Mouse (Mus musculus): ENCODE measurements around the gene Map4. TPM values are rescaled to one million over a fixed set of nuclear protein-coding genes. Genes with fewer than 3 reads are reported as not detected.

Map4 gene
- total RNA-seq, 2 experiments from 2014 or later: 578 to 579 TPM

DNA sequence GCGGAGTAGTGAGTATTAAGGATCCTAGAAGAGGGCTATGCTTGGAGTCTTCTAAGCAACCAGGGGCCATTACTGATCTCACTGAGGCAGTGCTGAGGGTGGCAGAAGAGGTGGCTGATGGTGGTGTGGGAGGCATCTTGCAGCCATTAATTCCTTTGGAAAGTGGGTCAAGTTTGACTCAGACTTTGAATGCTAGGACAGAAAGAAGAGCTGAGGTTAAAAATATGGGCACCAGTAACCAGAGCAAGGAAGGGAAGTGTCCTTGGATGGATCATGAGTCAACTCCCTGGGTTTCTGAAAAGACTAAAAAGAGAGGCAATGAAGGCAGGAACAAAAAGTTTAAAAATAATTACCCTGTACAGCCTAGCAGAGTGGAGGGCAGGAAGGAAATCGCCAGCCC is 107.2 kb downstream of the Map4 start:
- H3K4me3 ChIP-seq: no peak overlapping the region
- no peak for TF ChIP-seq CTCF (conservative IDR thresholded peaks at IDR 0.05)
- peak overlapping the region; percentile 73 for H3K27ac ChIP-seq
- DNase-seq (ENCODE audit: low spot score in 2 of 2): no peak

DNA sequence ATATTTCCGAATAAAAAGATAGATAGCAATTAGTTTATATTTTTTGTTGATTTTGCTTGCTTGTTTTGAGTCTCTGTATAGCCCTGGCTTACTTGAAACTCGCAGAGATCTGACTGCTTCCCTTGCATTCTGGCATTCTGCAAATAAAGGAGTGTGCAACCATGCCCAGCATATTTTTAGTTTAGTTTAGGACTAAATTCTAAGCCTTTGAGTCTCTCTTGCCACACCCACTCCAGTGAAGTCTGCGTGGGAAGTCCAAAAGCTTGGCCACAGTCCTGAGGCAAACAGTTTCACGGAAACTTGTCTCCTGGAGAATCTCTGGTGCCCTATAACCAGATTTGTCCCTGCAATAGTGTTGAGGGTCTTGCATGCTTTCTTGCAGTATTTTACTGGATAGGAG is 113.1 kb downstream of the Map4 start:
- Histone ChIP-seq H3K4me3 (no peak overlapping the region), H3K27ac (no peak overlapping the region)
- DNase-seq (ENCODE audit: low spot score in 2 of 2): no peak
- no peak for TF ChIP-seq CTCF (conservative IDR thresholded peaks at IDR 0.05)

DNA sequence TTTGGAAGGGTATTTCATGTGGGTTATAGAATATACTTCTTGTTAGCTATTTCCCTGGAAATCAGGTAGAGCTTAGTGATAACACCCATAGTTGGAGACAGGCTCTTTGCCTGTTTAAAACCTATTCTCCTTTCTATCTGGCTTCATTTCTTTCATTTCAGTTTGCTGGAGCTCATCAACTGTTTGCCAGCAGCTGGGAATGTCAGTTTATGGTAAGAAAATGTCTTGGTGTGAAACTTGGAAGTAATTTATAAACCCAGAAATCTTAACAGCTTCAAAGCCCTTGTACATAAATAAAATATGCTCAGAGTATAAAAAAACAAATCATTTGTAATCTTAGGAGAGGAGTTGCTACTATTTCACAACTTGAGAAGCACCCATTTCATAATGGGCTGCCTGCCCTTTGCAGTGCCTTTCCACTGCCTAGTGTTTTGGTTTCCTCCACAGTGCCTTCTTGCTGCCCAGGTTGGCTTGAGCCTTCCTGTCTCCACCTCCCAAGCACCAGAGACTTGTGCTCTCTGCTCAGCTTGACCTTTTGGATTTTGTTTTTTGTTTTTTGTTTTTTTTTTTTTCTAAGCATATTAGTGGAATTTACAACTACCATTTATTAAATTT is 114.6 kb downstream of the Map4 start:
- no peak for TF ChIP-seq CTCF (conservative IDR thresholded peaks at IDR 0.05)
- Histone ChIP-seq H3K27ac (no peak overlapping the region; the same call in 1 of the 2 replicates), H3K4me3 (no peak overlapping the region)
- no peak for DNase-seq (ENCODE audit: low spot score in 2 of 2)

DNA sequence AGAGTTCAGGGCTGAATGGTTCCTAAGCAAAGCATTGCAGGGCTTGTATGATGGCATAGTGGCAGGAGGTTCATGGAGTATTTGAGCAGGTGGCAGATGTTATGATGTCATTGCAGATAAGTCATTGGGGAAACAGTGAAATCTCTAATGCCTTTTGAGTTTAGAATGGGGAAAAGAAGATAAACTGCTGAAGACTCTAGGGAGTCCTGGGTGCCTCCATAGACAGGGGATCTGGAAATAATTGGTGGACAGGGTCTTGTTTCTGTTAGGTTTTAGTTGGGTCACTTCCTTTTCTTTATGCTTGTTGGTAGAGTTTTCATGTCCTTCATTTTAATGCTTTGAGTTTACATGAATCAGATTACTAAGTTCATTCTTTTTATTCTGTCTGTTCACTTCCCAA is 116.0 kb downstream of the Map4 start:
- DNase-seq (ENCODE audit: low spot score in 2 of 2): no peak
- Histone ChIP-seq H3K27ac (peak overlapping the region; percentile 58), H3K4me3 (no peak overlapping the region)
- no peak for TF ChIP-seq CTCF (conservative IDR thresholded peaks at IDR 0.05)

DNA sequence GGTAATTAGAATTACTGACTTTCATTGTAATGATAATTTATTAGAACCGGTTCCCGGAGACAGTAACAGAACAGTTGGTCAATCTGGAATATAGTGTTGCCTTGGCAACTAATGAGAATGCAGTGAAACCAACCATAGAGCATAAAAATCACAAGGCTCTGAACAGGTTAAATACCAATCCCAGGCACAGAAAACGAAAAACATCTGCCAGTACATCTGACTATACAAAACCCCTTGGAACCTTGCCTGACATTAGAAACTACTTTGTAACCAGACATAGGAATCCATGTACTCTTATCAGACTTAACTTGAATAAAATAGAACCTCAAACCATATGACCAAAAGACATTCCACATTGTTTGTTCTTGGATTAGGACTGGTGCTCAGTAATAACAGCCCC is 116.6 kb downstream of the Map4 start:
- Histone ChIP-seq H3K4me3 (no peak overlapping the region), H3K27ac (peak overlapping the region; percentile 58)
- TF ChIP-seq CTCF (conservative IDR thresholded peaks at IDR 0.05): no peak
- no peak for DNase-seq (ENCODE audit: low spot score in 2 of 2)

DNA sequence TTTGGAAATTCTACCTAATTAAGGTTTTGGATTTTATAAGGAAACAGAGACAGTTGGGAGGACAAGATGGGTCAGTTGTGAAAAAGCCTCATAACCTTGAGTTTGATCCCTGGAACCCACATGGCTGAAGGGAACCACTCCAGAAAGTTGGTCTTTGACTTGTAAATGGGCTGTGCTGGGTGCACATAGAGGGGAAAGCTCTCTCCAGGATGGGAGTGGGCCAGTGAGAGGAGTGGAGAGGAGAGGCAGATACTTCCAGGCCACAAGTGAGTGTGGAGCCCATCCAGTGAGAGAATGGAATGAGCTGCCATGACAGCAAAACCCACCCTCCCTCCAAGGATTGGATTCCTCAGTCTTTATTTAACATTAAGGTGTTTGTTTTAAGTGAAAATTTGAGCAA is 119.9 kb downstream of the Map4 start:
- Histone ChIP-seq H3K4me3 (peak overlapping the region; percentile 64), H3K27ac (peak overlapping the region; percentile 97)
- no peak for TF ChIP-seq CTCF (conservative IDR thresholded peaks at IDR 0.05)
- DNase-seq (ENCODE audit: low spot score in 2 of 2): no peak

DNA sequence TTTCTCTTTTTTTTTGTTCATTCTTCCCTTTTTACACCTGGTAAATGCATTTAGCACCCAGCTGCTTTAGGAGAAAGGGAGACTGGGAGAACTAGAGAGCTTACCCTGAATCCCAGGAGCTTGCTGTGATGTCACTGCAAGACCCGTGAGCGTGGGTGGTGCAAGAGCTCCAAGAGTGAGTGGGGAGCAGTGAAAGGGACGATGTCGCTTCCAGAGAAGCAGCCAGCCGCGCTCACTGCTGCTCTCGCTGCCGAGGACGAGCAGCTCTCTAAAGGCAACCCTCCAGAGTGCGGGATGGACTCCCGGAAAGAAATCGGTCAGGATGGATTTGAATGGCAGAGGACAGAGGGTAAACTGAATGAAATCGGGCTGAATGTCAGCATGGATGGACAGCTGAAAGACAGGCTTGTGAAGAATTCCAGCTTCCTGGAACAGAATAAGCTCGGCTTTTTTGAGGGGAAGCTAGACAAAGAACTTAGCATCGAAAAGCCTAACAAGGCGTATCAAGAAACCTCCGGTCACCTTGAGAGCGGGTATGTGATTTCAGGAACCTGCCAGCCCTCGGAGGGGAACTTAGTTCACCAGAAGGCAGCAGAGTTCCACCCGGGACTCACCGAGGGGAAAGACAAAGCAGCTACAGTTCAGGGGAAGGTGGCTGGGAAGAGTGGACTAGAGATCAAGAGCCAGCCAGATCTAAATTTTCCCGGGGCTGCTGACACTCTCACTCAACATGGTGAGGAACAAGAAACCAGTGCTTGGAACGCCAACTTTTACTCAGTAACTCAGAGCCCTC is 120.8 kb downstream of the Map4 start:
- DNase-seq (ENCODE audit: low spot score in 2 of 2): peak; percentile 76 to 86
- peak overlapping the region; percentile 97 for H3K27ac ChIP-seq
- peak overlapping the region; percentile 64 for H3K4me3 ChIP-seq
- TF ChIP-seq CTCF (conservative IDR thresholded peaks at IDR 0.05): no peak

DNA sequence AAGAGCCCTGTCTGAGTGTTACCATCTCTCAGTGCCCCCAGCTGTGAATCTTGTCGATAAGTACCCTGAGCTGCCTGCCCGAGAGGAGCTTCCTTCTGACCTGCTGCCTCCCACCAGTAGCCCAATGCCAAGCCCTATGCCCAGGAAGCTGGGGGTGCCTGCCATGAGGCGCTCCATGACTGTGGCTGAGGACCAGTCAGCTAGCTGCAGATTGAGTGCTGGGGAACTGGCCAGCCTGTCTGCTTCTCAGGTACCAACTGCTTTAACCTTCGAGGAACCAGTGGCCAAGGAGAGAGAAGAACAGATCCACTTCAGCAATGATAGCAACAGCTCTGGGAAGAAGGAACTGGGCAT is 121.7 kb downstream of the Map4 start:
- DNase-seq (ENCODE audit: low spot score in 2 of 2): no peak
- TF ChIP-seq CTCF (conservative IDR thresholded peaks at IDR 0.05): no peak

DNA sequence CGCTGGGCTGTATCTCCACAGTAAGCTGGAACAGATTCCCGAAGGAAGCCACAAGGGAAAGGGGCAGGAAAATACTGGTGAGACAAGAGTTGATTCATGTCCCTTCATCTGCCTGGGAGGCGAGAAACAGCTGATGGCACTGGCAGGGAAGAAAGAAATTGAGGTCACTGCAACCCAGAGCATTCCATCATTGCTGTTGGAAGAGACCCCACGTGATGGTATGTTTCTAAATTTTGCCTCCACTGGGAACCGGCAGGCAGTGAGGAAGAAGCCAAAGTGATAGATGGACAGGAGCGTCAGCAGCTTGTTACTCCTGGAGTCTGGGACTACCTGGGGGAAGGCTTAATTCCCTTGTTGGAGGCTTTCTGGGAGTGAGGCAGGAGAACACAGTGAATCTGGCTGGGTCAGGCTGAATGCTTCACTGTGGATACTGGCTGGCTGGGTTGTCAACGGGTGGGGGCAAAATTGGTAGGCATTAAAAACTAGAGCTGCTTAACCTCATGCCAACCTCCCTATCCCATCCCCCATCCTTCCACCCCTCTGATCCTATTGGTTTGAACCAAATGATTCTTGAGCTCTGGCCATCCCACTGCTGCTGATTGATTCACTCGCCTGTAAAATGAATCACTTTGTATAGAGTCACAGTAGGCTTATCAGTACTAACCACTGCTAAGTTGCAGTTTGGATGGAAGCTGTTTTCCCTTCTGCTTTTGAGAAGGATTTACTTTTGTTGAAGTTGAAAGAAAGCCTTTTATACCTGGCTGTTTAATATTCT is 122.2 kb downstream of the Map4 start:
- TF ChIP-seq CTCF (conservative IDR thresholded peaks at IDR 0.05): no peak
- peak overlapping the region; percentile 97 for H3K27ac ChIP-seq
- DNase-seq (ENCODE audit: low spot score in 2 of 2): peak; percentile 76 to 90
- H3K4me3 ChIP-seq: peak overlapping the region; percentile 64

More for the DNA sequence above, 121.7 kb downstream of the Map4 start:
- Histone ChIP-seq H3K4me3 (peak overlapping the region; percentile 64), H3K27ac (peak overlapping the region; percentile 97)

DNA sequence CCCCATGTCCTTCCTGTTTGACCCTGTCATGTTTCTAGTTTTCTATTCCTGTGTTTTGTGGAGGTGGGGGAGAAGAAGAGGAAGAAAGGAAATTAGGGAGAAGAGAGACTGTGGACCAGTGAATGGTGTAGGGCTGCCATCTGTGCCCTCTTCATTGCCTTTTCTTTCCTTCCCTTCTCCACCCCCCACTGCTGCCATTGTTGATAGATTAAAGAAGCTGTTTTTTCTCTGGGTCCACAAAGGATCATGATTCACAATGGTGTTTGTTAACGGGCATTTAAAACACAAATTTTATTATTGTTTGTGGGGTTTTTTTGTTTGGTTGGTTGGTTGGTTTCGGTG is 122.8 kb downstream of the Map4 start:
- no peak for TF ChIP-seq CTCF (conservative IDR thresholded peaks at IDR 0.05)

DNA sequence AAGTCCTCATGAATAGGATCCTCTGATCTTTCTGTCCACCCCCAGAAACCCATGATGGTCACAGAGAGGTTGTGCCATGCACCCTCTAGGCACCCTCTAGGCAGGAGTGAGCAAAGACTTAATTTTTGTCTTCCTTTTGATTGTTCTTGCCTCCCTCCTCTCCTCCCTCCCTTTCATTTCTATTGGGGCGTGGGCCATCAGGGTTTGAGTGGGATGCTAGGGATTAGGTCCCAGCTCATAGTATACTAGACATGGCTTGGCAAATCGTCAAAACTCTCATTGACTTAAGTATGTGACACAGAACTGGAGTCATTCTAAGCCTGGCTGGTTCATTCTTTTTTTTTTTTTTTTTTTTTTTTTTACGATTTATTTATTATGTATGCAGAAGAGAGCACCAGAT is 123.5 kb downstream of the Map4 start:
- DNase-seq (ENCODE audit: low spot score in 2 of 2): no peak
- H3K4me3 ChIP-seq: peak overlapping the region; percentile 64
- peak overlapping the region; percentile 97 for H3K27ac ChIP-seq
- TF ChIP-seq CTCF (conservative IDR thresholded peaks at IDR 0.05): no peak

More for the DNA sequence above, 122.8 kb downstream of the Map4 start:
- DNase-seq (ENCODE audit: low spot score in 2 of 2): no peak
- Histone ChIP-seq H3K4me3 (peak overlapping the region; percentile 64), H3K27ac (peak overlapping the region; percentile 97)

DNA sequence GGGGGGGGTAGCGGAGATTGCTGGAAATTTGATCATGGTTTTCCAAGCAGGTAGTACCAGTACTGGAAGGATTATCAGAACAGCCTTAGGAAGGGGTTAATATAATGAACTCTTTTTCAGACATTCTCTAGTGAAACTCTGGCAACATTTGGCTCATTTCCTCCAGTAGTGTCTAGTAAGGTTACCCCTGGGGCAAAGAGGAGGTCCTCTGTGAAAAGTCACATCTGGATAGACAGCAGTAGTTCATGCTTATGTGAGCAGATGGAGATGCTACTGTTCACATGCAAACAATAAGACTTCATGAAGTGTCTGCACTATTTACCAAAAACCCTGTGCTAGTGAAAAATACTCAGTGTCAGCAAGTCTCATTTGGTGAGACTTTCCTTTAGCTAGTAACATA is 125.9 kb downstream of the Map4 start:
- DNase-seq (ENCODE audit: low spot score in 2 of 2): no peak
- TF ChIP-seq CTCF (conservative IDR thresholded peaks at IDR 0.05): no peak
- Histone ChIP-seq H3K4me3 (peak overlapping the region; percentile 14; the same call in 1 of the 2 replicates), H3K27ac (peak overlapping the region; percentile 97; the same call in 1 of the 2 replicates)

DNA sequence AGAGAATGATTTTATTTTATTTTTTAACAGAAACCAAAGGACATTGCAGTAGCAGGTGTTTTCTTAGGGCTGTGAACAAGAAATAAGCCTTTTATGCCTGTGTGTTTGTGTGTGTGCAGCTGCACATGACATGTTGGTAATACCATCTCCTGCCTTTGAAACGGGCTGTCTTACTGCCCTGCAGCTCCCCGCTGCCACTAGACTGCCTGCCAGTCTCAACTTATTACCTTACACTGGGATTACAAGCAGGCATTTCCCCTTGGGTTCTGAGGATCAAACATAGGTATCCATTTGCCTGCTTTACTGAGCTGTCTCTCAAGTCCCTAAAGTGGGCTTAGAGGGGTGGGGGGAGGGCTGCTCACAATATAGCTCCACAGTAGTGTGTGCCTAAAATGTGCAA is 129.5 kb downstream of the Map4 start:
- H3K27ac ChIP-seq: peak overlapping the region; percentile 24; the same call in 1 of the 2 replicates
- no peak overlapping the region for H3K4me3 ChIP-seq
- no peak for DNase-seq (ENCODE audit: low spot score in 2 of 2)
- no peak for TF ChIP-seq CTCF (conservative IDR thresholded peaks at IDR 0.05)

Data from layer of hippocampus, adult 2 months (tissue).